Mouse (Mus musculus): ENCODE data around the gene Hddc3. TPM values are rescaled to one million over a fixed set of nuclear protein-coding genes. Genes with fewer than 3 reads are reported as not detected.

Hddc3 gene
- polyA plus RNA-seq, 1 experiment from 2014 or later: 27.4 TPM

Other genes with a start within 250 kb of the Hddc3 start
- 495 and 498 TPM in 2 replicates for gene Idh2, start 227.7 kb upstream of the Hddc3 start, polyA plus RNA-seq (2016; fragmentation: Nextera tagmentation; extraction: Ambion mirVana)
- 14.6 and 14.9 TPM in 2 replicates for gene Sema4b, start 156.3 kb upstream of the Hddc3 start, polyA plus RNA-seq (2016; fragmentation: Nextera tagmentation; extraction: Ambion mirVana)
- gene Cib1, start 110.3 kb upstream of the Hddc3 start, polyA plus RNA-seq (2016; fragmentation: Nextera tagmentation; extraction: Ambion mirVana): 54.2 and 56.0 TPM in 2 replicates
- gene Gdpgp1, start 110.2 kb upstream of the Hddc3 start, polyA plus RNA-seq (2016; fragmentation: Nextera tagmentation; extraction: Ambion mirVana): 3.7 and 4.0 TPM in 2 replicates
- 0.59 and 1.2 TPM in 2 replicates for gene Ttll13, start 96.7 kb upstream of the Hddc3 start, polyA plus RNA-seq (2016; fragmentation: Nextera tagmentation; extraction: Ambion mirVana)
- gene Ngrn, start 81.9 kb upstream of the Hddc3 start, polyA plus RNA-seq (2016; fragmentation: Nextera tagmentation; extraction: Ambion mirVana): 56.2 and 59.6 TPM in 2 replicates
- 14.5 and 14.9 TPM in 2 replicates for gene Vps33b, start 73.5 kb upstream of the Hddc3 start, polyA plus RNA-seq (2016; fragmentation: Nextera tagmentation; extraction: Ambion mirVana)
- gene Prc1, start 48.7 kb upstream of the Hddc3 start, polyA plus RNA-seq (2016; fragmentation: Nextera tagmentation; extraction: Ambion mirVana): 133 and 136 TPM in 2 replicates
- gene Rccd1, start 18.6 kb upstream of the Hddc3 start, polyA plus RNA-seq (2016; fragmentation: Nextera tagmentation; extraction: Ambion mirVana): 14.3 and 15.9 TPM in 2 replicates
- gene Unc45a, start 2.1 kb upstream of the Hddc3 start, polyA plus RNA-seq (2016; fragmentation: Nextera tagmentation; extraction: Ambion mirVana): 60.3 and 61.0 TPM in 2 replicates
- gene Man2a2, start 28.3 kb downstream of the Hddc3 start, polyA plus RNA-seq (2016; fragmentation: Nextera tagmentation; extraction: Ambion mirVana): 31.0 and 31.6 TPM in 2 replicates
- 11.0 and 12.2 TPM in 2 replicates for gene Fes, start 44.8 kb downstream of the Hddc3 start, polyA plus RNA-seq (2016; fragmentation: Nextera tagmentation; extraction: Ambion mirVana)
- gene Furin, start 62.3 kb downstream of the Hddc3 start, polyA plus RNA-seq (2016; fragmentation: Nextera tagmentation; extraction: Ambion mirVana): 9.7 and 10.7 TPM in 2 replicates
- 36.2 and 37.6 TPM in 2 replicates for gene Blm, start 192.0 kb downstream of the Hddc3 start, polyA plus RNA-seq (2016; fragmentation: Nextera tagmentation; extraction: Ambion mirVana)

Data from embryonic facial prominence, embryonic 12.5 days (tissue).